Mouse (Mus musculus) heart, embryonic 15.5 days (tissue): ENCODE measurements around the gene Col25a1. TPM values are rescaled to one million over a fixed set of nuclear protein-coding genes. Genes with fewer than 3 reads are reported as not detected.

Experiments
- ATAC-seq: fragments of 200-750 bp; cut with Nextera tagmentation; replicated peaks from 2 replicates; pipeline ENCODE4 v1.8.0; 2017; ENCODE audit warnings: low read depth, moderate TSS enrichment; ENCODE audit not compliant: insufficient number of reproducible peaks, insufficient read depth, low FRiP score
- H3K27ac ChIP-seq: fragments of 300-500 bp; sonication (generic); 2 replicates; pipeline ENCODE4 v1.5.1; 2015; ENCODE audit warnings: mild to moderate bottlenecking, inconsistent platforms
- H3K27me3 ChIP-seq: fragments of 300-500 bp; sonication (generic); 2 replicates; pipeline ENCODE4 v1.6.1; 2015; ENCODE audit warnings: inconsistent platforms
- H3K36me3 ChIP-seq: fragments of 300-500 bp; sonication (generic); 2 replicates; pipeline ENCODE4 v1.6.1; 2015; ENCODE audit warnings: mild to moderate bottlenecking, inconsistent platforms
- H3K4me1 ChIP-seq: fragments of 300-500 bp; sonication (generic); replicated peaks from 2 replicates; pipeline ENCODE4 v1.6.1; 2015; ENCODE audit warnings: inconsistent platforms
- H3K4me2 ChIP-seq: fragments of 300-500 bp; sonication (generic); 2 replicates; pipeline ENCODE4 v1.6.1; 2015; ENCODE audit warnings: inconsistent platforms, mild to moderate bottlenecking, moderate library complexity
- H3K4me3 ChIP-seq: fragments of 300-500 bp; sonication (generic); 2 replicates; pipeline ENCODE4 v1.5.1; 2015; ENCODE audit warnings: mild to moderate bottlenecking, inconsistent platforms
- H3K9ac ChIP-seq: fragments of 300-500 bp; sonication (generic); 2 replicates; pipeline ENCODE4 v1.6.1; 2015; ENCODE audit warnings: mild to moderate bottlenecking, inconsistent platforms
- H3K9me3 ChIP-seq: fragments of 300-500 bp; sonication (generic); replicated peaks from 2 replicates; pipeline ENCODE4 v1.6.1; 2016; ENCODE audit warnings: inconsistent platforms
- WGBS: fragments of 180-500 bp; shearing (Covaris S2); methylation state at CpG from one replicate; pipeline ENCODE4 v1.1.7; 2015; ENCODE audit warnings: mixed read lengths; 5-methylcytosine and 5-hydroxymethylcytosine counted together
- polyA plus RNA-seq: library from polyadenylated mRNA; unstranded; fragments of >200 nt; fragmentation: Nextera tagmentation; extraction: Ambion mirVana; gene quantifications from 2 replicates; pipeline ENCODE4 v1.2.1, GENCODE M21; 2015

The Col25a1 gene
- polyA plus RNA-seq, 1 experiment from 2014 or later: 1.3 TPM

DNA sequence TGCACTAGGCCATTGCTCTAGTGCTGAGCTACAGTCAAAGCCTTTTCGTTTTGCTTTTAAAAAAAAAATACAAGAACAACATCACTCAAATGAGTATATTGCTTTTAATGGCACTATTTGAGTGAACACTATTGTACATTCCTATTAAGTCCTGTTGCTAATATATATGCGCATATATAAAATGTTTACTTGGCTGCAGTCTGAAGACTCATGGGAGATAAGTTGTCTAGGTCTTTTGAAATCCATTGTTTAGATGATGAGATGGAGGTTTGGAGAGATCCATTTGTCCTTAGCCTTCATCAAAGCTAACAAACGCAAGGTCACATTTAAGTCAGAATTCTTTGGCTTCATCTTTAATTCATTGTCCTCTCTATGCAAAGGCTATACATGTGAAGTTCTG, 157.9 kb downstream of the Col25a1 start:
- WGBS: 81% methylated on average over 3 of the region's 3 CpGs
- H3K4me2 ChIP-seq: no peak overlapping the region
- no peak overlapping the region for H3K9ac ChIP-seq
- H3K4me1 ChIP-seq: no peaks in the 10 kb centered on the region
- H3K4me3 ChIP-seq: no peak overlapping the region
- ATAC-seq: no peak
- H3K27ac ChIP-seq: no peak overlapping the region
- no peaks in the 10 kb centered on the region for H3K36me3 ChIP-seq
- no peaks in the 10 kb centered on the region for H3K27me3 ChIP-seq
- H3K9me3 ChIP-seq: no peaks in the 10 kb centered on the region

DNA sequence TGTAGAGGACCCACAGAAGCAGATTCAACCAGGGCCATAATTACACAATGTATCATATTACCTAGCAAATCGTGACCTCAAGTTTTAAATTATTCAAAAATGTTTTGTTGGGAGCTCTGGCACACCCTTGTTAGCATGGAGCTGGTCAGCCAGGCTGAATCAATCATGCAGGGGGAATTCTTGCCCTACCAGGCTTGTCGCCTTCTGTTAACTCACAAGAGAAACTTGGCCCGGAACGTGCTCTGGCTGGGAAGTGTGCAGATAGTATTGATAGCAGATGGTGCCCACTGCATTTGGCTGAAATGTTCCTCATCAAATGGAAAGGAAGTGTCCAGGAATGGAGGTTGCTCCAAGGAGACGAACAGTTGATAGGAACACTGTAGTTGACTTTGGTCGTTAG, 158.9 kb downstream of the Col25a1 start:
- WGBS: 63% methylated on average over 6 of the region's 6 CpGs
- H3K4me2 ChIP-seq: no peak overlapping the region
- H3K9me3 ChIP-seq: no peaks in the 10 kb centered on the region
- H3K27me3 ChIP-seq: no peaks in the 10 kb centered on the region
- H3K9ac ChIP-seq: no peak overlapping the region
- no peak overlapping the region for H3K27ac ChIP-seq
- no peak for ATAC-seq
- no peak overlapping the region for H3K4me3 ChIP-seq
- H3K4me1 ChIP-seq: no peaks in the 10 kb centered on the region
- H3K36me3 ChIP-seq: no peaks in the 10 kb centered on the region

DNA sequence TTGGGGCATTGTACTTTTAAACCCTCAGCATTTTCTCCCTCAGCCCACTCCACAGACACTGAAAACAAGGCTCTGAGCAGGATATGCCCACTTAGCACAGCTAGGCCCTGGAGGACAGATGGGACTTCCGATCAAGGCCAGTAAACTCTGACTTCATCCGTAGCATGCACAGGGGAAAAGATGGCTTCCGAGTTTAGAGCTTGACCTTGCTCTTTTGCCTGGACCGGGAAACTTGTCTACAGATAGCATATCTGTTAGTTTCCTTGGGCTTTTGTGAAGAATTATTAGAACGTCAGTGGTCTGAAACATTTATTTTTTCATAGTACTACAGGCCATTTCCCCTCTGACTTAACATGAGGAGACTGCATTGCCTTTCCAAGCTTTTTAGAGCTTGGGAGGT, 159.4 kb downstream of the Col25a1 start:
- 75% methylated on average over 5 of the region's 5 CpGs for WGBS
- no peak for ATAC-seq
- Histone ChIP-seq H3K9ac (no peak overlapping the region), H3K36me3 (no peaks in the 10 kb centered on the region), H3K27ac (no peak overlapping the region), H3K4me3 (no peak overlapping the region), H3K4me1 (no peaks in the 10 kb centered on the region), H3K4me2 (no peak overlapping the region), H3K9me3 (no peaks in the 10 kb centered on the region), H3K27me3 (no peaks in the 10 kb centered on the region)

DNA sequence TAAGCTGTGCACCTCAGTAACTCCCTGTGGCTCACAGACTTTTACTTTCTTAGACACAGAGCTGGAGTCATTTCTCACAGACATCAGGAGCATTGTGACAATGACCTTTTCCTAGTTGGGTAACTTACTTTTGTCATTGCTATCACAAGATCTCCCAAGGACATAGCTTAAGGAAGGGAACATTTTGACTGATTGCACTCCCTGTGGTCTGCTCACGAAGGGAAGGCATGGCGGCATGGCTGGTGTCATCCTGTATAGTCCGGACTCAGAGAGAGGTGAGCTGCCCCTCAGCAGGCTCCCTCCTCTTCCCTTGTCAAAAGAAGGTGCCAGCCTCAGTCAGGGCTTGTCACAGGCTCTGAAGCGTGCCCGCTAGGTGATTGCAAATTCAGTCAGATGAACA, 160.6 kb downstream of the Col25a1 start:
- Histone ChIP-seq H3K9me3 (no peaks in the 10 kb centered on the region), H3K27me3 (no peaks in the 10 kb centered on the region), H3K27ac (no peak overlapping the region), H3K9ac (no peak overlapping the region), H3K36me3 (no peaks in the 10 kb centered on the region), H3K4me2 (no peak overlapping the region), H3K4me3 (no peak overlapping the region), H3K4me1 (no peaks in the 10 kb centered on the region)
- WGBS: 78% methylated on average over 5 of the region's 5 CpGs
- ATAC-seq: no peak

DNA sequence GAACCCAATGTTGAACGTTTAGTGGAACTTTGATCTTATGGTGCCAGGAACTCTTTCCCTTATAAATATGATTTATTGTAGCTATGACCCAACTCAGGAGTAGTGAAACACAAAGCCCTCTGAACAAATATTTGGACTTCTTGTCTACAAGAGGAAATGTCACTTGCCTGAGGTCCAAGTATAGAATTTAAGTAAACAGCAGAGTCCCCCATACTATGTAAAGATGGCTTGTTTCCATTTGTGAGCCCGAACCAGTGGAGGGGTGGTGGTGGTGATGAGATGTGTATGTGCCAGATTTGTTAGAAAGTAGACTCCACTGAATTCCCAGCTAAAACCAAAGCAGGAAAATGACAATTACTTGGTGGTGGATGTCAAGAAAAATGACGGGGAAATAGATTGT, 169.2 kb downstream of the Col25a1 start:
- ATAC-seq: no peak
- Histone ChIP-seq H3K9me3 (no peaks in the 10 kb centered on the region), H3K27ac (no peak overlapping the region), H3K36me3 (no peaks in the 10 kb centered on the region), H3K4me2 (no peak overlapping the region), H3K4me3 (no peak overlapping the region), H3K4me1 (no peaks in the 10 kb centered on the region), H3K27me3 (no peaks in the 10 kb centered on the region), H3K9ac (no peak overlapping the region)
- 64% methylated on average over 3 of the region's 3 CpGs for WGBS

DNA sequence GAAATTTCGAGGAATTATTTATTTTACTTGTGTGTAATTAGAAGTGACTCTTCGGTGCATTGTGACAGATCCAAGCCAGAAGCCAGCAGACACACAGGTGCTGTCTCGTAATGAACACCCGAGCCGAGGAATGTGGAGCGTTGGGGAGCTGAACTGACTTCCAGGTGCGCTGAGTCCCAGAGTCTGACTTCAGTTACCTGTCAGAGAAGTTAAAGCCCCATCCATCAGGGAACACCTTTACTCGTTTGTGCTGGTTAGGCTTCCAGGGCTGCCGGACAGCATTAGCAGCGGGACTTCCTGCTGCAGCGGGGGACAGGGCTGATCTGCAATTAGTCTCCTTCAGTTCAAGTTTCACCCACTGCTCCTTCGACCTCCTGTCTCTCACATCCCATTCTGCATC, 172.3 kb downstream of the Col25a1 start:
- Histone ChIP-seq H3K9me3 (no peaks in the 10 kb centered on the region), H3K4me2 (no peak overlapping the region), H3K27me3 (no peaks in the 10 kb centered on the region), H3K9ac (no peak overlapping the region), H3K4me3 (no peak overlapping the region), H3K4me1 (no peaks in the 10 kb centered on the region), H3K36me3 (no peaks in the 10 kb centered on the region), H3K27ac (no peak overlapping the region)
- WGBS: 66% methylated on average over 12 of the region's 12 CpGs
- no peak for ATAC-seq

DNA sequence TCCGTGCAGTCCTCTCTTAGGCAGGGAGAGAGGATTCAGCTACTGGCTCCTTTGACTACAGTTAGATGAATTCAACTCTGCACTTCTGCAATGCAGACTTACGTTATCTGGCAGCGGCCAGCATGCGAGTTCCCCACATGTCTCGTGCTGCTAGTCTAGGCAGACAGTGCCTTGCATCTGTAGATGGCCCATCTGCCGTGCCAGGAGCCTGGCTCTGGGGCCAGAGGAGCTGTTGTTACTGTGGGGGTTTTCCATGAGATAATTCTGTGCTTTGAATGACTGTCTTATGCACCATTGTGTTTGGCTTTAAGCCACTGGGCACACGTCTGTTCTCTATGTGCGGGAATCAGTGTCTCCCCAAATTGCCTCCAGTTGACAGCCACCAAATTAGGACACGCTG, 173.5 kb downstream of the Col25a1 start:
- no peak overlapping the region for H3K4me3 ChIP-seq
- no peak overlapping the region for H3K4me2 ChIP-seq
- H3K9me3 ChIP-seq: no peaks in the 10 kb centered on the region
- ATAC-seq: no peak
- H3K27me3 ChIP-seq: no peaks in the 10 kb centered on the region
- no peaks in the 10 kb centered on the region for H3K36me3 ChIP-seq
- no peak overlapping the region for H3K9ac ChIP-seq
- no peak overlapping the region for H3K27ac ChIP-seq
- H3K4me1 ChIP-seq: no peaks in the 10 kb centered on the region
- 58% methylated on average over 9 of the region's 9 CpGs for WGBS

DNA sequence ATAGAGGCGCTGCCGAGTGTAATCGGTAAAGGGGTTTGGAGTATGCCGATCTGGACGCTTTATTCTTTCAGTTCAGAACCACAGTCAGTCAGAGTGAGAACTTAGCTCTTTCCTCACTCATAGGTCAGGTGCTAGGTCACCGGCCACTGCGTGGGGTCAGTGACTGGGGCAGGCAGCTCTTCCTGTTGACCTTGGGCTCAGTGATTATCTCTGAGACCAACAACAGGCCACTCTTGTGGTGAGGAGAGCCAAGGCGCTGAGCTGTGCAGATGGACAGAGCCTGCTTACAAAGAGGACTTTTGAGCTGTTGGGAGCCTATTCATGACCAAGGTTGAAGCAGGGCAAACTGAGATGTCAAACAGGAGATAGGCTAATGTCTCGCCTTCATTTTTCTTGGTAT, 174.4 kb downstream of the Col25a1 start:
- Histone ChIP-seq H3K36me3 (no peaks in the 10 kb centered on the region), H3K9ac (no peak overlapping the region), H3K27me3 (no peaks in the 10 kb centered on the region), H3K4me3 (no peak overlapping the region), H3K4me1 (no peaks in the 10 kb centered on the region), H3K4me2 (no peak overlapping the region), H3K27ac (no peak overlapping the region), H3K9me3 (no peaks in the 10 kb centered on the region)
- WGBS: 68% methylated on average over 9 of the region's 9 CpGs
- no peak for ATAC-seq

DNA sequence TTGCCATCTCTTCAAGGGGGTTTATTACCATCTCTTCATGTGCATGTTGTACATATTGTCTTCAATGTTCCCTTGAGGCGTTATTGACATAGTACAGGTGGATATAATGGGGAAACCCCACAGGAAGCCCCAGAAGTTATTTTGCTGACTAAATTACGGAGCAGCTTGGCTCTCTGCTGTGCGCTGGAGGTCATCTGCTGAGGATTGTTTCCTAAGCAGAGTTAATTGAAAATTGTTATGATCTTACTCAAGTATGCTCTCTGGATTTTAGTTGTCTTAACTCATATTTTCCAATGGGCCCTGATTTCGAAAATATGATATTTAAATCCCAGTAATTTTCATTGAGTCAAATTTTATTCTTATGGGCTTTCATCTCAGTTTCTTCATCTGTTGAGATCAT, 178.0 kb downstream of the Col25a1 start:
- WGBS: 82% methylated on average over 4 of the region's 4 CpGs
- no peak overlapping the region for H3K4me3 ChIP-seq
- H3K4me1 ChIP-seq: no peaks in the 10 kb centered on the region
- no peaks in the 10 kb centered on the region for H3K9me3 ChIP-seq
- H3K27me3 ChIP-seq: no peaks in the 10 kb centered on the region
- no peaks in the 10 kb centered on the region for H3K36me3 ChIP-seq
- ATAC-seq: no peak
- H3K4me2 ChIP-seq: no peak overlapping the region
- H3K9ac ChIP-seq: no peak overlapping the region
- H3K27ac ChIP-seq: no peak overlapping the region

DNA sequence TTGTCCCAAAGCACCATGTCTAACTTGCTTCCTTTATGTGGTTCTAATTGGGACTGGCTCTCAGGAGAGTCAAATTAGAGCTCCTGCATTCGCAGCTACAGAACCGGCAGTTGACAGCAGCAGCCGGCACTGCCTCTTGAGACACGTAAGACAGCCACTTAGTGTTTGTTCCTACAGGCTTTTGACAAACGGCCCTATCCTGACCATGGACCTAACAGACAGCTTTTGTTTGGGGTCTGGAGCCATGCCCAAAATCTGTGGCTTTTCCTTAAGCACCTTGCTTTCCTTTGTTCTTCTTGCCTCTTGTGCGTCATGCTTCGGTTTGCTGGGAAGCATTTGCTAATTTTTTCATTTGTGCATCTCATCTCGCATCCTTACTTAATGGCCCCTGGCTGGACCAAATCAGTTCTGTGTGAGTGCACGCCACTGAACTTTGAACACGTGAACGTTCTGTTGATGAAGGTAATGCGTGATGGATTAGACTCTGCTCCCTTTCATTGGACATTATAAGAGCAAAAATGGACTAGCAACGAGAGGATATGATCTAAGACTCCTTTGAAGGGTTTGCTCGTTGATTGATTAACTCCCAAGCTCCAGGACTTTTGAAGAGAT, 179.5 kb downstream of the Col25a1 start:
- Histone ChIP-seq H3K9me3 (no peaks in the 10 kb centered on the region), H3K4me2 (no peak overlapping the region), H3K4me1 (no peaks in the 10 kb centered on the region), H3K9ac (no peak overlapping the region), H3K4me3 (no peak overlapping the region), H3K36me3 (no peaks in the 10 kb centered on the region), H3K27ac (no peak overlapping the region), H3K27me3 (no peaks in the 10 kb centered on the region)
- ATAC-seq: no peak
- 61% methylated on average over 14 of the region's 14 CpGs for WGBS

DNA sequence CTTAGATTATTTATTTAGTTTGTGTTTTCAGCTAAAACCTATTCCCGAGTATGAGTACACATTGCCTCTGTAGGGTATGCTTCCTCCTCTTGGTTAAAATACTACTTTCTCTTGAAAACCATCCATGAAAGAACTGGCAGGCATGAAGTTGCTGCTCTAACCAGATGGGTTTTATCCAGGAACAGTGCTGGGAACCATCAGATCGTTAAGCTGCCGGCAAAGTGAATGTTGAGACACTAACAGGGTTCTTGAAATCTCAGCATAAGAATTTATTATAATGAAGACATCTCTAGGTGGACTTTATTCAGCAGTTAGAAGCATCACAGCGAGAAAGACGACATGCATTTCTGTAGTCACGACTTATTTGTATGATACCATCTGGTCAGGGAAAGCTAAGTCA, 181.9 kb downstream of the Col25a1 start:
- Histone ChIP-seq H3K27me3 (no peaks in the 10 kb centered on the region), H3K4me3 (no peak overlapping the region), H3K36me3 (no peaks in the 10 kb centered on the region), H3K4me2 (no peak overlapping the region), H3K9me3 (no peaks in the 10 kb centered on the region), H3K4me1 (no peaks in the 10 kb centered on the region), H3K27ac (no peak overlapping the region), H3K9ac (no peak overlapping the region)
- ATAC-seq: no peak
- WGBS: 76% methylated on average over 6 of the region's 6 CpGs

DNA sequence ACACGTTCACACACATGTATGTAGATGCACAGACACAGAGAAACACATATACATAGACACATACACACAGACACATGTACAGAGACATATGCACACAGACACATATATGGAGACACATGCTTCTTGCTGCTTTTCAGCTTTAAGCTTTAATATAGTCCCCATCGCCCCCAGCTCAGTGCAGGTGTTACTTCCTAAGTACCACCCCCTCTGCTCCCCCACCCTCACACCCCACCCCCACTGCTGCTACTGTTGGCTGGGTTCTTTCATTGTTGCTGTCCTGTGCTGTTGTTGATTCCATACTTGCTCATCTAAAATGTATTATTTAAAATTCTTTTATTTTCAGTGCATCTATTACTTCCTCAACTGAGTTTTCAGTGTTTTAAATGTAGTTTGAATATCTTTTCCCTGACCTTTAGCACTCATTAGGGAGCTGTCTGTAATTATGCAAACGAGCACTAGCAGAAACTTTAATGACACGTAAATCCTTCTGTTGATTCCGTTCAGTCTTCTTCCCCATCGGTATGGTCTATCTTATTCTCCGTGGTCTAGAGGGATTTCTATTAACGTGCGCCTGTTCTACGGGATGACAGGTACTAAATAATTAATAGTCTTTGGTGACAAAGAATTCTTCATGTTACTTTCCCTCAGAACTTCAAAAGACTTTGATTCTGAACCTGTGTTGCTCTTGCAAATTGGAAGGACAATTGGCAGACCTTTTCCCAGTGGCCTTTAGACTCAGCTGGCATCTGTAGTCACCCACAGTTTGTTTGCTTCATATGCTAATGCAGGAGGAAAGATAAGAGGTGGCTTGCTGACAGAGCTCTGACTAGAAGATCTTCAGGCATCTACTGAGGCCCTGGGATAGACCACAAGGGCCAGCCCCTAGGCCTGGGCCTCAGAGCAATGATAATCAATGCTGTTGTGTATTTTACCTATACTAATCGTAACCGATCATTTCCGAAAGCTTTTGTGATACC, 196.0 kb downstream of the Col25a1 start:
- Histone ChIP-seq H3K4me1 (no peaks in the 10 kb centered on the region), H3K4me3 (no peak overlapping the region), H3K4me2 (no peak overlapping the region), H3K27me3 (no peaks in the 10 kb centered on the region), H3K27ac (no peak overlapping the region), H3K9ac (no peak overlapping the region), H3K36me3 (no peaks in the 10 kb centered on the region), H3K9me3 (no peaks in the 10 kb centered on the region)
- 65% methylated on average over 13 of the region's 13 CpGs for WGBS
- ATAC-seq: no peak
